16 mouse cellular contexts compared by ENCODE assay signal in the genomic region with DNA sequence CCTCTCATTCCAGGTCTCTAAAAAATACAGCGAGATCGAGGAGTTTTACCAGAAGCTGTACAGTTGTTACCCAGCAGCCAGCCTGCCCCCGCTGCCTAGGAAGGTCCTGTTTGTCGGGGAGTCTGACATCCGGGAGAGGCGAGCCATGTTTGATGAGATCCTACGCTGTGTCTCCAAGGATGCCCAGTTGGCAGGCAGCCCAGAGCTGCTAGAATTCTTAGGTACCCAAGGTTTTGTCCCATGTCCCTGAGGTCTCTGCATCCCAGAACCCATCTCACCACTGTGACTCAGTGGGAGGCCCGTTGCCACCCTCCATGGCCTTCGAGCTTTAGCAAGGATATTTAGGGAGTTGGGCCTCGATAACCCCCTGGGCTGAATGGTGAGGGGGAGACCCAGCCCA. TPM values are rescaled to one million over a fixed set of nuclear protein-coding genes. Genes with fewer than 3 reads are reported as not detected.
"Had no signal": no experiment of that assay in that cellular context is flagged by ENCODE, and none has a peak within 500 bp of the region (broad histone marks: within the 10 kb centered on the region; RNA-seq: fewer than 3 reads in every experiment).

No protein-coding gene starts in this region.

- H3K4me3 ChIP-seq: left cerebral cortex, adult 2 months; limb, embryonic 10.5 days; liver, embryonic 15.5 days; neural tube, embryonic 13.5 days; stomach, embryonic 15.5 days had no signal

- H3K27me3 ChIP-seq: liver, embryonic 15.5 days; neural tube, embryonic 13.5 days; stomach, embryonic 15.5 days had no signal

- DNase-seq: kidney, adult 8-10 months; kidney, postnatal 25 days; lung, adult 2 months; right cerebral cortex, postnatal 4 days; spleen, adult 18-20 months; thymus, postnatal 36 days had no signal

- H3K4me1 ChIP-seq: liver, embryonic 15.5 days had no signal

- H3K27ac ChIP-seq: left cerebral cortex, adult 2 months; limb, embryonic 10.5 days; liver, embryonic 15.5 days; neural tube, embryonic 13.5 days; stomach, embryonic 15.5 days had no signal

RNA-seq across cellular contexts. Expression of a gene that starts 19.8 kb away (rescaled TPM):
- total RNA-seq: megakaryocyte, adult 5-6 weeks had no signal
- polyA plus RNA-seq: intestine, postnatal 0 days; liver, embryonic 11.5 days; liver, embryonic 15.5 days; lung, postnatal 0 days; stomach, embryonic 15.5 days; thymus, postnatal 0 days had no signal
